Mouse (Mus musculus): Measurements from ENCODE around the gene Gm14295. TPM values are rescaled to one million over a fixed set of nuclear protein-coding genes. Genes with fewer than 3 reads are reported as not detected.
"Not testable (repeated sequence)": the region's sequence is repeated elsewhere in the genome, so short reads cannot be mapped to it uniquely, and the experiment has no call there.

Gm14295 gene
- 1 to 10 TPM; 6.0 to 6.8 TPM for total RNA-seq (2021)
- long read RNA-seq, experiment 1, partial matches to known transcripts, result 0 of 5 reads
- long read RNA-seq, experiment 1, other reads (novel, unspliced or antisense), result 4 of 5 reads
- long read RNA-seq, experiment 2, partial matches to known transcripts, result 1 of 4 reads
- long read RNA-seq, experiment 2, other reads (novel, unspliced or antisense), result 3 of 4 reads

- DNase-seq, result not testable (repeated sequence)
Observed at GRCm38 (mm10) chr2:176798312-176798711, at the start of gene Gm14295. Gm14295 (plus strand) TSS chr2:176798612.

- not testable (repeated sequence) for DNase-seq
Observed at GRCm38 (mm10) chr2:176798785-176799184, 373 bp downstream of the Gm14295 start.

- DNase-seq, result not testable (repeated sequence)
Observed at GRCm38 (mm10) chr2:176830840-176831239, 32.4 kb downstream of the Gm14295 start, which contains the start of gene Gm14408. Gm14408 (plus strand) TSS chr2:176831140.

Other genes starting within 250 kb of the Gm14295 start
- 1 to 10 TPM in 1 of 2 experiments, not detected in 1; 2.2 TPM for gene Gm14308, start 162.3 kb upstream of the Gm14295 start, total RNA-seq (2021)
- 1 to 10 TPM; 6.4 to 9.6 TPM for gene Zfp973, start 128.1 kb upstream of the Gm14295 start, total RNA-seq (2021)
- gene Gm14305, start 90.3 kb upstream of the Gm14295 start, total RNA-seq (2021), result 1 to 10 TPM; 5.7 to 9.7 TPM
- gene Gm14408, start 32.5 kb downstream of the Gm14295 start, total RNA-seq (2021), result not detected
- gene Gm14296, start 129.2 kb downstream of the Gm14295 start, total RNA-seq (2021), result 1 to 10 TPM; 1.8 to 3.1 TPM
- gene Gm14419, start 202.3 kb downstream of the Gm14295 start, total RNA-seq (2021), result 10 to 100 TPM; 17.4 to 18.1 TPM